Comparison of ENCODE assay signal across 10 mouse cellular contexts in the genomic region with DNA sequence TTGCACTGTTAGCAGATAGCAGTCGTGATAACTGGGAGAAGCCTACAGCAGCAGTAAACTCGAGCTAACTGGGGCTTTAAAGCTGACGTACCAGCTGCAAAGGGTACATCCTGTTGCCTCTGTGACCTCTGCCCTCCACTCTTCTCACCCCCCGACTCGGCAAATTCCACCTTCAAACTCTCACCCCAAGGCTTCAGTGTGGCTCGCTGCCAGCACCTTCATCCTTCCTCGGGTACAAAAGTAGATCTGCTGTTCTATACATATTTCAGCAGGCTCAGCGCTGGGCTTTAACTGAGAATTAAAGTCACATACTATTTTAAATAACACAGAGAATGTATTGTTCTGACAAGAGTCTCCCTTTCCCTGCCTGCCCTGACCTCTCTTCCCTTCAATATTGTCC.
DNase-seq lines count a peak whose midpoint lies in the region; ATAC-seq and TF ChIP-seq lines count a peak whose summit lies in the region.
"Had no signal": no experiment of that assay in that cellular context is flagged by ENCODE, and none has a peak within 500 bp of the region (broad histone marks: within the 10 kb centered on the region; RNA-seq: fewer than 3 reads in every experiment).

No protein-coding gene starts in this region.

- no peak overlapping the region for H3K4me3 ChIP-seq in forebrain, embryonic 15.5 days
- H3K4me3 ChIP-seq in forebrain, embryonic 13.5 days = no peak overlapping the region
- H3K4me3 ChIP-seq in cerebellum, adult 2 months (replicated peaks; ENCODE audit: insufficient read depth, low read depth, low read length) = no peak overlapping the region

- peaks cover 16% of the 10 kb centered on the region for H3K4me1 ChIP-seq in forebrain, embryonic 15.5 days
- peaks cover 19% of the 10 kb centered on the region; the same call in 1 of the 2 replicates for H3K4me1 ChIP-seq in forebrain, embryonic 13.5 days
- H3K4me1 ChIP-seq in cerebellum, adult 2 months (ENCODE audit: control insufficient read depth, insufficient read depth, low read length) = no peaks in the 10 kb centered on the region

- H3K9me3 ChIP-seq in forebrain, embryonic 15.5 days = no peaks in the 10 kb centered on the region
- no peaks in the 10 kb centered on the region for H3K9me3 ChIP-seq in forebrain, embryonic 13.5 days (replicated peaks)

- H3K9ac ChIP-seq in forebrain, embryonic 15.5 days (replicated peaks) = no peak overlapping the region
- no peak overlapping the region for H3K9ac ChIP-seq in forebrain, embryonic 13.5 days

- no peaks in the 10 kb centered on the region for H3K27me3 ChIP-seq in forebrain, embryonic 15.5 days
- H3K27me3 ChIP-seq in forebrain, embryonic 13.5 days = no peaks in the 10 kb centered on the region
- no peaks in the 10 kb centered on the region for H3K27me3 ChIP-seq in cerebellum, adult 2 months (ENCODE audit: control insufficient read depth, insufficient read depth, low read length)

- TF ChIP-seq CTCF in cerebellum, adult 2 months (IDR thresholded peaks at IDR 0.05; ENCODE audit: borderline replicate concordance, insufficient read depth, low read depth, low read length) = no peak

- 0 out of 2 replicates have a peak overlapping the region, but pooled peaks have one; percentile 0 for H3K4me2 ChIP-seq in forebrain, embryonic 15.5 days (replicated peaks)
- no peak overlapping the region for H3K4me2 ChIP-seq in forebrain, embryonic 13.5 days

- 15% methylated on average over 8 of the region's 8 CpGs for WGBS in forebrain, embryonic 15.5 days
- 22% methylated on average over 8 of the region's 8 CpGs for WGBS in forebrain, embryonic 13.5 days
- 28% methylated on average over 8 of the region's 8 CpGs for WGBS in cerebellum, adult 2 months

- TF ChIP-seq POLR2A in cerebellum, adult 2 months (IDR thresholded peaks at IDR 0.05; ENCODE audit: borderline replicate concordance, insufficient read depth, low read length) = no peak

- DNase-seq in right cerebral cortex, postnatal 4 days = peak; percentile 25
- DNase-seq in right cerebral cortex, adult 18-20 months = no peak
- peak; percentile 62 for DNase-seq in mesoderm, embryonic 11.5 days (ENCODE audit: low read depth, low spot score)
- peak; percentile 24 for DNase-seq in yolk sac, embryonic 10.5 days (ENCODE audit: low spot score)
- DNase-seq in adrenal gland, postnatal 14 days = no peak
- DNase-seq in cerebellum, adult 2 months = no peak
- DNase-seq: heart, adult 18-20 months; lung, postnatal 14 days had no signal

- no peak overlapping the region for H3K27ac ChIP-seq in forebrain, embryonic 15.5 days (replicated peaks)
- H3K27ac ChIP-seq in forebrain, embryonic 13.5 days = no peak overlapping the region
- no peak overlapping the region for H3K27ac ChIP-seq in cerebellum, adult 2 months (ENCODE audit: insufficient read depth, low read length)

- no peak for ATAC-seq in forebrain, embryonic 15.5 days (replicated peaks)
- no peak for ATAC-seq in forebrain, embryonic 13.5 days

- H3K36me3 ChIP-seq in forebrain, embryonic 15.5 days = no peaks in the 10 kb centered on the region
- H3K36me3 ChIP-seq in forebrain, embryonic 13.5 days (ENCODE audit: poor library complexity, severe bottlenecking) = no peaks in the 10 kb centered on the region

Comparison
In these comparisons a context has a peak if more than half of its experiments do, and no peak if none do; other contexts are left out.
1. DNase-seq: peak in right cerebral cortex, postnatal 4 days (single experiment), mesoderm, embryonic 11.5 days (single experiment) and yolk sac, embryonic 10.5 days (single experiment); none in right cerebral cortex, adult 18-20 months (single experiment), adrenal gland, postnatal 14 days (single experiment) and cerebellum, adult 2 months (0 of 2).